ENCODE assay signal across 17 mouse cellular contexts in genomic region chr7:142987718-142988117, GRCm38 (mm10). TPM values are rescaled to one million over a fixed set of nuclear protein-coding genes. Genes with fewer than 3 reads are reported as not detected.
DNase-seq lines count a peak whose midpoint lies in the region; ATAC-seq and TF ChIP-seq lines count a peak whose summit lies in the region.
"Had no signal": no experiment of that assay in that cellular context is flagged by ENCODE, and none has a peak within 500 bp of the region (broad histone marks: within the 10 kb centered on the region; RNA-seq: fewer than 3 reads in every experiment).

No protein-coding gene starts in this region.

- peak; percentile 93 for ATAC-seq in liver, embryonic 12.5 days
- ATAC-seq in liver, embryonic 16.5 days (ENCODE audit: low read depth), result peak; percentile 91
- ATAC-seq: forebrain, embryonic 15.5 days; hindbrain, embryonic 16.5 days had no signal

- H3K27me3 ChIP-seq in liver, embryonic 12.5 days (replicated peaks), result peaks cover 51% of the 10 kb centered on the region
- peaks cover 5% of the 10 kb centered on the region; the same call in 1 of the 2 replicates for H3K27me3 ChIP-seq in liver, embryonic 16.5 days (ENCODE audit: control insufficient read depth, insufficient read depth, low read depth, low read length)
- no peaks in the 10 kb centered on the region for H3K27me3 ChIP-seq in thymus, adult 2 months (ENCODE audit: control insufficient read depth, insufficient read depth, low read length)
- H3K27me3 ChIP-seq: forebrain, embryonic 15.5 days had no signal

- no peak overlapping the region for H3K27ac ChIP-seq in liver, embryonic 12.5 days
- no peak overlapping the region for H3K27ac ChIP-seq in liver, embryonic 16.5 days (ENCODE audit: low read length)
- no peak overlapping the region for H3K27ac ChIP-seq in thymus, adult 2 months (ENCODE audit: control insufficient read depth, insufficient read depth, low read length)
- H3K27ac ChIP-seq: embryonic facial prominence, embryonic 10.5 days; forebrain, embryonic 15.5 days; heart, embryonic 13.5 days had no signal

- peak; percentile 72 for DNase-seq in liver
- no peak for DNase-seq in thymus, adult 2 months
- DNase-seq in cerebellum, adult 11 months, result no peak
- no peak for DNase-seq in lung, postnatal 10 days
- DNase-seq: adrenal gland, postnatal 14 days; cerebellum, adult 18-20 months; cerebellum, adult 9-11 months; gastrocnemius, postnatal 36 days; heart, adult 11 months; heart, postnatal 36 days had no signal

- H3K9me3 ChIP-seq in liver, embryonic 12.5 days (replicated peaks), result no peaks in the 10 kb centered on the region
- no peaks in the 10 kb centered on the region for H3K9me3 ChIP-seq in liver, embryonic 16.5 days (replicated peaks; ENCODE audit: control insufficient read depth, low read length)
- H3K9me3 ChIP-seq: embryonic facial prominence, embryonic 10.5 days; forebrain, embryonic 15.5 days; heart, embryonic 13.5 days had no signal

- H3K36me3 ChIP-seq in liver, embryonic 12.5 days, result no peaks in the 10 kb centered on the region
- no peaks in the 10 kb centered on the region for H3K36me3 ChIP-seq in liver, embryonic 16.5 days (ENCODE audit: control insufficient read depth, insufficient read depth)
- no peaks in the 10 kb centered on the region for H3K36me3 ChIP-seq in thymus, adult 2 months (ENCODE audit: control insufficient read depth, insufficient read depth, low read length)
- H3K36me3 ChIP-seq: embryonic facial prominence, embryonic 10.5 days; forebrain, embryonic 15.5 days; heart, embryonic 13.5 days had no signal

- H3K4me2 ChIP-seq in liver, embryonic 12.5 days, result peak overlapping the region; percentile 37
- peak overlapping the region; percentile 33; the same call in 1 of the 2 replicates for H3K4me2 ChIP-seq in liver, embryonic 16.5 days (ENCODE audit: low read depth, low read length)
- H3K4me2 ChIP-seq: forebrain, embryonic 15.5 days; heart, embryonic 13.5 days had no signal

- H3K4me1 ChIP-seq in liver, embryonic 12.5 days, result peaks cover 39% of the 10 kb centered on the region
- peaks cover 17% of the 10 kb centered on the region for H3K4me1 ChIP-seq in liver, embryonic 16.5 days (ENCODE audit: control insufficient read depth, low read depth, low read length)
- H3K4me1 ChIP-seq in thymus, adult 2 months (replicated peaks; ENCODE audit: control insufficient read depth, insufficient read depth, low read length), result no peaks in the 10 kb centered on the region
- H3K4me1 ChIP-seq: forebrain, embryonic 15.5 days had no signal

- 37% methylated on average over 3 of the region's 3 CpGs for WGBS in liver, embryonic 12.5 days (ENCODE audit: insufficient replicate concordance)
- 41% methylated on average over 3 of the region's 3 CpGs for WGBS in liver, embryonic 16.5 days (ENCODE audit: insufficient replicate concordance)
- 94% methylated on average over 3 of the region's 3 CpGs for WGBS in thymus, adult 2 months

- no peak overlapping the region for H3K4me3 ChIP-seq in liver, embryonic 12.5 days
- no peak overlapping the region for H3K4me3 ChIP-seq in liver, embryonic 16.5 days (ENCODE audit: low read depth, low read length)
- no peak overlapping the region for H3K4me3 ChIP-seq in thymus, adult 2 months (ENCODE audit: control insufficient read depth, insufficient read depth, low read length)
- H3K4me3 ChIP-seq: embryonic facial prominence, embryonic 10.5 days; forebrain, embryonic 15.5 days; heart, embryonic 13.5 days had no signal

- TF ChIP-seq CTCF in thymus, adult 2 months (IDR thresholded peaks at IDR 0.05; ENCODE audit: borderline replicate concordance, control insufficient read depth, extremely low read depth, insufficient read depth, low read length, poor library complexity), result no peak

- no peak for TF ChIP-seq POLR2A in thymus, adult 2 months (IDR thresholded peaks at IDR 0.05; ENCODE audit: control insufficient read depth, extremely low read depth, insufficient read depth, low read length, poor library complexity)

- H3K9ac ChIP-seq in liver, embryonic 12.5 days, result no peak overlapping the region
- no peak overlapping the region for H3K9ac ChIP-seq in liver, embryonic 16.5 days (ENCODE audit: low read depth, low read length)
- H3K9ac ChIP-seq: forebrain, embryonic 15.5 days; heart, embryonic 13.5 days had no signal

RNA-seq across cellular contexts. Expression of gene Tspan32, which starts 17.1 kb away (rescaled TPM):
- 105 and 106 TPM in 2 replicates for polyA plus RNA-seq in liver, embryonic 12.5 days (2016; fragmentation: Nextera tagmentation; extraction: Ambion mirVana)
- polyA plus RNA-seq in liver, embryonic 16.5 days (2015; fragmentation: Nextera tagmentation; extraction: Ambion mirVana), result 69.6 and 71.3 TPM in 2 replicates
- polyA plus RNA-seq in thymus, adult 2 months (2012; rRNA removed), result 78.8 and 92.3 TPM in 2 replicates

RNA-seq across cellular contexts. Expression of gene Ascl2, which starts 18.7 kb away (rescaled TPM):
- polyA plus RNA-seq in liver, embryonic 12.5 days (2016; fragmentation: Nextera tagmentation; extraction: Ambion mirVana), result 1.3 TPM in 2 replicates
- polyA plus RNA-seq in liver, embryonic 16.5 days (2015; fragmentation: Nextera tagmentation; extraction: Ambion mirVana), result 0.29 and 0.91 TPM in 2 replicates
- polyA plus RNA-seq in thymus, adult 2 months (2012; rRNA removed), result 1.1 and 1.5 TPM in 2 replicates
- polyA plus RNA-seq: heart, postnatal 0 days had no signal

RNA-seq across cellular contexts. Expression of gene Th, which starts 56.8 kb away (rescaled TPM):
- polyA plus RNA-seq in liver, embryonic 12.5 days (2016; fragmentation: Nextera tagmentation; extraction: Ambion mirVana), result 0.35 TPM in 1 of 2 replicates, not detected in the other
- polyA plus RNA-seq in liver, embryonic 16.5 days (2015; fragmentation: Nextera tagmentation; extraction: Ambion mirVana), result 0.06 and 0.35 TPM in 2 replicates
- polyA plus RNA-seq in thymus, adult 2 months (2012; rRNA removed), result 0.55 and 0.59 TPM in 2 replicates
